Mouse (Mus musculus) hindbrain, embryonic 14.5 days (tissue): ENCODE results near the gene Acvr2a. TPM values are rescaled to one million over a fixed set of nuclear protein-coding genes. Genes with fewer than 3 reads are reported as not detected.
"Not testable (repeated sequence)": the region's sequence is repeated elsewhere in the genome, so short reads cannot be mapped to it uniquely, and the experiment has no call there.

Experiments used
- ATAC-seq: fragments of 200-750 bp; cut with Nextera tagmentation; 2 replicates; pipeline ENCODE4 v1.8.0; 2017; ENCODE audit warnings: moderate number of reproducible peaks, mild to moderate bottlenecking, moderate TSS enrichment, moderate library complexity; ENCODE audit not compliant: low FRiP score
- DNase-seq: peaks from one replicate; pipeline ENCODE4 v3.0.0-alpha.2; 2015; ENCODE audit warnings: low spot score
- H3K27ac ChIP-seq: fragments of 300-500 bp; sonication (generic); 2 replicates; pipeline ENCODE4 v1.5.1; 2014; ENCODE audit warnings: mild to moderate bottlenecking, moderate library complexity
- H3K27me3 ChIP-seq: fragments of 300-500 bp; sonication (generic); 2 replicates; pipeline ENCODE4 v1.6.1; 2014; ENCODE audit warnings: mild to moderate bottlenecking, low read length, mixed read lengths; ENCODE audit not compliant: control insufficient read depth, insufficient read depth
- H3K36me3 ChIP-seq: fragments of 300-500 bp; sonication (generic); replicated peaks from 2 replicates; pipeline ENCODE4 v1.6.1; 2014; ENCODE audit not compliant: control insufficient read depth, insufficient read depth
- H3K4me1 ChIP-seq: fragments of 300-500 bp; sonication (generic); replicated peaks from 2 replicates; pipeline ENCODE4 v1.6.1; 2014; ENCODE audit warnings: antibody characterized with exemption, low read length, mixed read lengths; ENCODE audit not compliant: control insufficient read depth, insufficient read depth
- H3K4me2 ChIP-seq: fragments of 300-500 bp; sonication (generic); replicated peaks from 2 replicates; pipeline ENCODE4 v1.6.1; 2014; ENCODE audit warnings: mild to moderate bottlenecking, moderate library complexity
- H3K4me3 ChIP-seq: fragments of 300-500 bp; sonication (generic); replicated peaks from 2 replicates; pipeline ENCODE4 v1.5.1; 2014; ENCODE audit warnings: mild to moderate bottlenecking, low read length
- H3K9ac ChIP-seq: fragments of 300-500 bp; sonication (generic); 2 replicates; pipeline ENCODE4 v1.6.1; 2014
- H3K9me3 ChIP-seq: fragments of 300-500 bp; sonication (generic); 2 replicates; pipeline ENCODE4 v1.6.1; 2016; ENCODE audit warnings: low read length; ENCODE audit not compliant: control insufficient read depth
- WGBS: fragments of 180-500 bp; shearing (Covaris S2); extraction: QIAGEN DNeasy Blood & Tissue Kit; methylation state at CpG from one replicate; pipeline ENCODE4 v1.1.7; 2014; 5-methylcytosine and 5-hydroxymethylcytosine counted together
- polyA plus RNA-seq: library from polyadenylated mRNA; unstranded; fragments of >200 nt; fragmentation: Nextera tagmentation; extraction: Ambion mirVana; gene quantifications from 2 replicates; pipeline ENCODE4 v1.2.1, GENCODE M21; 2014

Acvr2a gene
- polyA plus RNA-seq, 1 experiment from 2014 or later, result 66.7 TPM

DNA sequence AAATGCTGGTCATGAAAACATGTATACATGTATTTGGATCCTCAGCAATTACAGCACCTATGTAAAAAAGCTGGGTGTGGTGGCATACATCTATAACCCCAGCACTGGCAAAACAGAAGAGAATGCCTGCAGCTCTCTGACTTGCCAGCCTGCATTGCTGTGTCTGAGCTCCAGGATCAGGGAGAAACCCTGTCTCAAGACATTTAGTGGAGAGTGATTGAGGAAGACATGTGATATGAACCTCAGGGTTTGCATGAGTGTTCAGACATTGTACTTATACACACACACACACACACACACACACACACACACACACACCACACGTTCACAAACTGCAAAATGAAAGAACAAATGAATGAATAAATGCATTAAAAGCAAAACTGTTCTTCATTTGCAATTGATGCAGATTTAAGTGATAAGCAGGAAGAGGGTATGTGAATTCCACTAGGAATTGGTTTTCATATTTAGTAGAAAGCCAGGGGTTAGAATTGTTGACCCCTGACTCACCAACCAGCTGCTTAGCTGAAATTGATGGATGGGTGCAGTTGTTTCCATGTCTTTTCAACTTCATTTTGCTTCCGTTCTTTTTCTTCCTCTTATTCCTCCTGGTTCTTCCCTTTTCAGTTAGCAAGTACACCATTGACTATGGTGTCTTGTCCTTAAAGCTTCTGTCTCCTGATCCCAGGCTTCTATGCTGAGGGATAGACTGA is 32.9 kb downstream of the Acvr2a start:
- no peak overlapping the region for H3K27ac ChIP-seq
- ATAC-seq, result no peak
- H3K4me1 ChIP-seq, result 0 out of 2 replicates have a peak, but pooled peaks cover 2% of the 10 kb centered on the region
- WGBS, result 36% methylated on average over 2 of the region's 2 CpGs
- H3K36me3 ChIP-seq, result no peaks in the 10 kb centered on the region
- DNase-seq, result no peak
- no peak overlapping the region for H3K9ac ChIP-seq
- H3K27me3 ChIP-seq, result no peaks in the 10 kb centered on the region
- H3K4me2 ChIP-seq, result no peak overlapping the region
- no peak overlapping the region for H3K4me3 ChIP-seq
- no peaks in the 10 kb centered on the region for H3K9me3 ChIP-seq

GRCm38 (mm10) chr2:48865596-48865995 is 51.7 kb downstream of the Acvr2a start:
- H3K9me3 ChIP-seq, ATAC-seq, H3K9ac ChIP-seq, DNase-seq, H3K4me2 ChIP-seq, H3K4me1 ChIP-seq, H3K27me3 ChIP-seq, H3K27ac ChIP-seq, H3K4me3 ChIP-seq, H3K36me3 ChIP-seq: not testable (repeated sequence)
- WGBS, result 93% methylated on average over 6 of the region's 6 CpGs

DNA sequence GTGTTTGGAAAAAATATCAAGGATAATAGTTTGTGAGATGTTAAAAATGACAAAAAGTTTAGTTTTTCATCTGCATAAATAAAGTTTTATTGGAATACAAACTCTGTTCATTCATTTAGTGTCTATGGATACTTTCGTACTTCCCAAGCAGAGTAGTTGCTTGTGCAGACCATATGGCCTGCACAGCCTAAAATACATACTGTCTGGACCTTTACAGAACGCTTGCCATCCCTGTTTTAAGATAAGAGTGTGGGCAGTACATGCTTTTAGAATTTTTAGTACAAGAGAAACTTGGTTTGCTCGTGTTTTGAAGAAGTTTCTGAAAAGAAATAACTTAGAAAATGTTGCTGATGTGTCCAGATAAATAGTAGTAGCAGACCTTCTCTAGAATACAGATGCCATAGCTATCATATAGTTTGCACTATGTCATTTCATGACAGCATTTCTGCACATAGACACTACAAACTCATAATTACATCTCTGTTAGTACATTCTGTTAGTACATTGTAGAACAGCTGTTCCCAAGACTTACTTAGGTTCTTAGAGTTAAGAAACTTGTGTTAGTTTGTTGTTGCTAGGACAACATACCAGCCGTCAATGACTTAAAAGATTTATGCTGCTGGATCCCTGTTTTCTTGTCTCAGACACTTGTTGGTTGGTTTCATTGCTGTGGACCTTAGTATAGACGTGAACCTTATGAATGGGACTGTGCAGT is 54.4 kb downstream of the Acvr2a start:
- H3K4me3 ChIP-seq, result no peak overlapping the region
- 0 out of 2 replicates have a peak, but pooled peaks cover 3% of the 10 kb centered on the region for H3K36me3 ChIP-seq
- H3K9me3 ChIP-seq, result no peaks in the 10 kb centered on the region
- no peak for ATAC-seq
- DNase-seq, result no peak
- no peak overlapping the region for H3K4me2 ChIP-seq
- no peaks in the 10 kb centered on the region for H3K4me1 ChIP-seq
- H3K27me3 ChIP-seq, result no peaks in the 10 kb centered on the region
- H3K9ac ChIP-seq, result no peak overlapping the region
- H3K27ac ChIP-seq, result no peak overlapping the region
- WGBS, result 88% methylated on average over 5 of the region's 5 CpGs

GRCm38 (mm10) chr2:48885945-48886344 is 72.0 kb downstream of the Acvr2a start:
- Histone ChIP-seq H3K27ac (peak overlapping the region; percentile 51; the same call in 1 of the 2 replicates), H3K4me3 (no peak overlapping the region), H3K27me3 (no peaks in the 10 kb centered on the region), H3K9ac (no peak overlapping the region), H3K4me1 (no peaks in the 10 kb centered on the region), H3K4me2 (no peak overlapping the region), H3K9me3 (no peaks in the 10 kb centered on the region), H3K36me3 (peaks cover 7% of the 10 kb centered on the region; the same call in 1 of the 2 replicates)
- peak; percentile 46; the same call in 1 of the 2 replicates for ATAC-seq
- peak; percentile 91 for DNase-seq

- ATAC-seq (no peak), DNase-seq (no peak)
- H3K9me3 ChIP-seq, result no peaks in the 10 kb centered on the region
- no peak overlapping the region for H3K4me3 ChIP-seq
- no peak overlapping the region for H3K27ac ChIP-seq
- H3K4me1 ChIP-seq, result no peaks in the 10 kb centered on the region
- H3K36me3 ChIP-seq, result peaks cover 66% of the 10 kb centered on the region
- H3K27me3 ChIP-seq, result no peaks in the 10 kb centered on the region
- WGBS, result 95% methylated on average over 3 of the region's 3 CpGs
- H3K9ac ChIP-seq, result no peak overlapping the region
- no peak overlapping the region for H3K4me2 ChIP-seq
These were observed 81.3 kb downstream of the Acvr2a start for GRCm38 (mm10) chr2:48895186-48895585.

GRCm38 (mm10) chr2:48908866-48909265 is 95.0 kb downstream of the Acvr2a start:
- DNase-seq, result peak; percentile 72
- Histone ChIP-seq H3K36me3 (peaks cover 57% of the 10 kb centered on the region), H3K9ac (no peak overlapping the region), H3K27me3 (no peaks in the 10 kb centered on the region), H3K4me3 (no peak overlapping the region), H3K9me3 (no peaks in the 10 kb centered on the region), H3K27ac (no peak overlapping the region), H3K4me2 (no peak overlapping the region), H3K4me1 (no peaks in the 10 kb centered on the region)
- ATAC-seq, result no peak
- 54% methylated on average over 2 of the region's 2 CpGs for WGBS

DNA sequence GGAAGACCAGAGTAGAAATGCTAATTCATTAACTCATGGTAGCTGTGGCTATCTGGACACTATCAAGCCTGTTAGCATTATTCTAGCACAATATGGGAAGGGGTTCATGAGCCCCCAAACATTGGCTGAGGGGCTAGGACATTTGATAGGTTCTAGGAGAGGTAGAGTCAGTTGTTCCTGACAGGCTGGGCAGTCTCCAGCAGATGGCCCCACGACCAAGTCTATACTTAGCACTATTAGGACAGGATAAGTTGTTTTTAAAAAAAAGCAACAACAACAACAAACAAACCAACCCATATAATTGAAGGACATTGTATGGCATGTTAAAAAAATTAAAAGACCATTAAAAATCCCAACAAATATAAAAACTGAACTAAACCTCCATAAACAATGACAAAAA is 100.3 kb downstream of the Acvr2a start:
- Histone ChIP-seq H3K36me3 (peaks cover 54% of the 10 kb centered on the region), H3K27ac (no peak overlapping the region), H3K9me3 (no peaks in the 10 kb centered on the region), H3K4me3 (no peak overlapping the region), H3K4me1 (no peaks in the 10 kb centered on the region), H3K9ac (no peak overlapping the region), H3K4me2 (no peak overlapping the region), H3K27me3 (no peaks in the 10 kb centered on the region)
- 81% methylated on average over 1 of the region's 1 CpGs for WGBS
- DNase-seq (no peak), ATAC-seq (no peak)

GRCm38 (mm10) chr2:48915832-48916231 is 101.9 kb downstream of the Acvr2a start:
- DNase-seq (no peak), ATAC-seq (no peak)
- Histone ChIP-seq H3K4me3 (no peak overlapping the region), H3K4me2 (no peak overlapping the region), H3K9me3 (no peaks in the 10 kb centered on the region), H3K4me1 (no peaks in the 10 kb centered on the region), H3K27me3 (no peaks in the 10 kb centered on the region), H3K27ac (no peak overlapping the region), H3K36me3 (peaks cover 46% of the 10 kb centered on the region), H3K9ac (no peak overlapping the region)

GRCm38 (mm10) chr2:48935058-48935457 is 121.1 kb downstream of the Acvr2a start:
- Histone ChIP-seq H3K27me3 (no peaks in the 10 kb centered on the region), H3K27ac (no peak overlapping the region), H3K4me3 (no peak overlapping the region), H3K9ac (no peak overlapping the region), H3K4me2 (no peak overlapping the region), H3K4me1 (no peaks in the 10 kb centered on the region), H3K9me3 (no peaks in the 10 kb centered on the region), H3K36me3 (peaks cover 44% of the 10 kb centered on the region)
- DNase-seq, result no peak
- ATAC-seq, result no peak
- 93% methylated on average over 2 of the region's 2 CpGs for WGBS
